Mouse (Mus musculus) heart, adult 10 weeks (tissue): ENCODE measurements around the gene Slc19a3. TPM values are rescaled to one million over a fixed set of nuclear protein-coding genes. Genes with fewer than 3 reads are reported as not detected.

ENCODE experiments used
- polyA plus RNA-seq: library from polyadenylated mRNA; stranded (reverse); fragments of 350-450 nt; fragmentation: Illumina TruSeq; extraction: RNeasy Lipid Tissue Mini Kit (QIAGEN cat#74804); gene quantifications from one replicate; pipeline ENCODE4 v1.2.3, GENCODE M21; 2014; ENCODE audit warnings: low read depth, low replicate concordance

The Slc19a3 gene
- polyA plus RNA-seq = 0.55 TPM

GRCm38 (mm10) chr1:83038109-83038672 is at the start of gene Slc19a3:
Gene Slc19a3 (minus strand): TSS chr1:83038448.

GRCm38 (mm10) chr1:83060643-83061042 is 22.4 kb upstream of the Slc19a3 start, which contains the start of gene Krtap28-13:
Gene Krtap28-13 (plus strand): TSS chr1:83060930.

GRCm38 (mm10) chr1:83059278-83059677 is 21.0 kb upstream of the Slc19a3 start, which contains the start of gene A030005K14Rik:
Gene A030005K14Rik (minus strand): TSS chr1:83059378.

DNA sequence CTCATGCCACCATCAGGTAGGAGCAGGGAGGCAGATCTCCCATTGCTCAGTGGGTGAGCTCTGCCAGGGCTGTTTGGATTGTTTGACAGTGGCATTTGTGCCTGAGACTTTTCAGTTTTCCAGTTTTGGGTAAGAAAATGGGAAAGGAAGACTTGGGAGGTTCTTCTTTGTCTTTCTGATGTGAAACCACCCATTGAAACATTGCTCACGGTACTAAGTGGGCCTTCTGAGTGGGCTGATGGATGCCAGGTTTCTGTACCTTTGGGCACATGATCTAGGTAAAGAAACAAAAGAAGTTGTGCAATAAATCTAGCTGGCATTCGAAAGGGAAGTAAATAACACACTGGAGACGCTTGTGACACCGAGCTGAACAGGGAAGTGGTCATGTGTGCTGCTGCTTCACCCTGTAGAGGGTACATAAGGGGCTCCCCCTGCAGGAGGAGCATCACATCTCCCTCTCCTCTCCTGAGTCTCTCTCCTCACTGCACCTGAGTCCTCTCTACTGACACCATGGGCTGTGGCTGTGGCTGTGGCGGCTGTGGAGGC is 6.7 kb upstream of the Slc19a3 start, which contains the start of gene Gm47969:
TSS of gene Gm47969 (plus strand) at position 51 of the 546 bp plus-strand sequence.

GRCm38 (mm10) chr1:83042380-83042779 is 4.1 kb upstream of the Slc19a3 start, which contains the start of gene Krtap28-10:
Gene Krtap28-10 (minus strand): TSS chr1:83042480.

GRCm38 (mm10) chr1:83000306-83000705 is 37.9 kb downstream of the Slc19a3 start, which contains the start of gene Gm47959:
Gene Gm47959 (plus strand): TSS chr1:83000548.

Other genes with a start within 250 kb of the Slc19a3 start
- gene Agfg1, start 199.0 kb downstream of the Slc19a3 start, polyA plus RNA-seq = 30.5 TPM
- not detected for gene A030005L19Rik, start 125.1 kb downstream of the Slc19a3 start, polyA plus RNA-seq
- gene A030014E15Rik, start 113.5 kb downstream of the Slc19a3 start, polyA plus RNA-seq = not detected
- gene Gm6217, start 107.0 kb downstream of the Slc19a3 start, polyA plus RNA-seq = not detected
- not detected for gene A030003K21Rik, start 95.1 kb downstream of the Slc19a3 start, polyA plus RNA-seq
- gene Gm7544, start 82.4 kb downstream of the Slc19a3 start, polyA plus RNA-seq = not detected
- gene Gm47955, start 78.2 kb downstream of the Slc19a3 start, polyA plus RNA-seq = not detected
- not detected for gene Gm47959, start 37.9 kb downstream of the Slc19a3 start, polyA plus RNA-seq
- gene Krtap28-10, start 4.0 kb upstream of the Slc19a3 start, polyA plus RNA-seq = not detected
- gene Gm47969, start 6.5 kb upstream of the Slc19a3 start, polyA plus RNA-seq = not detected
- gene A030005K14Rik, start 20.9 kb upstream of the Slc19a3 start, polyA plus RNA-seq = not detected
- gene Krtap28-13, start 22.5 kb upstream of the Slc19a3 start, polyA plus RNA-seq = not detected
- not detected for gene Ccl20, start 78.3 kb upstream of the Slc19a3 start, polyA plus RNA-seq
- not detected for gene Daw1, start 121.3 kb upstream of the Slc19a3 start, polyA plus RNA-seq